Mouse (Mus musculus): ENCODE results near the gene Nanp.

DNA sequence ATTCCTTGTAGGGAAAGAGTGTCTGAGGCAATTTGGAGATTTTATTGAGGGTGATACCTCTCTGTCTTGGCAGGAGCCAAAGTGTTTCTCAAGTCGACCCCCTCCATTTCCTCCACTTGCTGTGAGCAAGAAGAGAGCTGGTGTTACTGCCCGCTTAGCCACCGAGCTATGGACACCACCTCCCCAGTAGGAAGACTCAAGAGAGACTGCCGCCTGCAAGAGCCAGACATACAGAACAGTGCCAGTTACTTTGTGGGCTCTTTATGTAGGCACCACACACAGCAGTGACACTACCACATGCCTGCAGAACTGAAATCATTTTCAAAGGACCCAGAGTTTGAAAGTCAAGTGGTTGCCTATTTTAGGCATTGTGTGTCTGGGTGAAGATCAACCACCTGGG is 48.1 kb downstream of the Nanp start:
- TF ChIP-seq GATA1 (IDR thresholded peaks at IDR 0.05; ENCODE audit: borderline replicate concordance, low read length) (no peak), FLI1 (IDR thresholded peaks at IDR 0.05; ENCODE audit: low read length) (no peak)
